Mouse (Mus musculus) layer of hippocampus, adult 2 months (tissue): ENCODE measurements around the gene Hipk4. TPM values are rescaled to one million over a fixed set of nuclear protein-coding genes. Genes with fewer than 3 reads are reported as not detected.
"Not testable (repeated sequence)": the region's sequence is repeated elsewhere in the genome, so short reads cannot be mapped to it uniquely, and the experiment has no call there.

Experiments
- DNase-seq, 2 experiments: peaks; one replicate each; pipeline ENCODE4 v3.0.0; 2022; ENCODE audit warnings: low spot score in 2 of 2
- H3K27ac ChIP-seq: fragments of 200-600 bp; 2 replicates; pipeline ENCODE4 v1.8.1; 2022
- H3K4me3 ChIP-seq: fragments of 200-600 bp; 2 replicates; pipeline ENCODE4 v1.8.1; 2022; ENCODE audit warnings: mild to moderate bottlenecking
- CTCF ChIP-seq: fragments of 200-600 bp; conservative IDR thresholded peaks from 2 replicates; pipeline ENCODE4 v1.8.1; 2022; ENCODE audit warnings: antibody characterized with exemption, mild to moderate bottlenecking, moderate library complexity
- total RNA-seq, 2 experiments: library from RNA; stranded (reverse); gene quantifications; 2 replicates each; pipeline ENCODE4 v1.2.3; 2021

Hipk4 gene
- total RNA-seq, 2 experiments from 2014 or later, result 0.15 TPM; not detected in 1

GRCm38 (mm10) chr7:27486770-27487697, 36.0 kb upstream of the Hipk4 start, which contains the start of gene Sertad1:
Sertad1 (plus strand) TSS chr7:27486910.
- peak; percentile 99 to 100 for DNase-seq
- TF ChIP-seq CTCF, result peak; percentile 88
- H3K4me3 ChIP-seq, result peak within 1 kb of the TSS; percentile 81
- H3K27ac ChIP-seq, result peak within 1 kb of the TSS; percentile 99

- TF ChIP-seq CTCF, result no peak
- peak; percentile 45 to 61 for DNase-seq
- peak overlapping the region; percentile 99 for H3K27ac ChIP-seq
- peak overlapping the region; percentile 81 for H3K4me3 ChIP-seq
Observed at GRCm38 (mm10) chr7:27487740-27488268, 35.3 kb upstream of the Hipk4 start.

- DNase-seq, result no peak
- Histone ChIP-seq H3K27ac (peak overlapping the region; percentile 96; the same call in 1 of the 2 replicates), H3K4me3 (no peak overlapping the region)
- no peak for TF ChIP-seq CTCF
Observed at GRCm38 (mm10) chr7:27489270-27489869, 33.7 kb upstream of the Hipk4 start.

GRCm38 (mm10) chr7:27490227-27490542, 32.9 kb upstream of the Hipk4 start:
- Histone ChIP-seq H3K27ac (peak overlapping the region; percentile 96), H3K4me3 (peak overlapping the region; percentile 57)
- DNase-seq, result no peak
- TF ChIP-seq CTCF, result no peak

GRCm38 (mm10) chr7:27490543-27491329, 32.3 kb upstream of the Hipk4 start:
- peak overlapping the region; percentile 57 for H3K4me3 ChIP-seq
- peak; percentile 81 to 86 for DNase-seq
- TF ChIP-seq CTCF, result peak; percentile 98
- peak overlapping the region; percentile 96 for H3K27ac ChIP-seq

- TF ChIP-seq CTCF, result no peak
- Histone ChIP-seq H3K4me3 (no peak overlapping the region), H3K27ac (no peak overlapping the region)
- DNase-seq, result no peak
Observed at GRCm38 (mm10) chr7:27491856-27492255, 31.2 kb upstream of the Hipk4 start.

- H3K4me3 ChIP-seq, result no peak overlapping the region
- DNase-seq, result no peak
- H3K27ac ChIP-seq, result no peak overlapping the region
- TF ChIP-seq CTCF, result no peak
Observed at GRCm38 (mm10) chr7:27493022-27493421, 30.0 kb upstream of the Hipk4 start.

- no peak for TF ChIP-seq CTCF
- DNase-seq, result no peak
- no peak overlapping the region for H3K27ac ChIP-seq
- H3K4me3 ChIP-seq, result no peak overlapping the region
Observed at GRCm38 (mm10) chr7:27493450-27493849, 29.6 kb upstream of the Hipk4 start.

- H3K4me3 ChIP-seq, H3K27ac ChIP-seq, DNase-seq: not testable (repeated sequence)
Observed at GRCm38 (mm10) chr7:27494659-27495367, 28.3 kb upstream of the Hipk4 start.

- H3K4me3 ChIP-seq, result no peak within 1 kb of the TSS
- H3K27ac ChIP-seq, result no peak within 1 kb of the TSS
- TF ChIP-seq CTCF, result no peak
- DNase-seq, result no peak
Observed at GRCm38 (mm10) chr7:27499036-27499435, 24.0 kb upstream of the Hipk4 start, which contains the start of gene Prx. Prx (plus strand) TSS chr7:27499324.

GRCm38 (mm10) chr7:27501620-27502019, 21.4 kb upstream of the Hipk4 start:
- no peak for TF ChIP-seq CTCF
- H3K27ac ChIP-seq, result no peak overlapping the region
- H3K4me3 ChIP-seq, result no peak overlapping the region
- no peak for DNase-seq

- no peak for TF ChIP-seq CTCF
- Histone ChIP-seq H3K27ac (no peak overlapping the region), H3K4me3 (no peak overlapping the region)
- no peak for DNase-seq
Observed at GRCm38 (mm10) chr7:27506765-27507370, 16.2 kb upstream of the Hipk4 start.
